Mouse (Mus musculus) hindbrain, embryonic 11.5 days (tissue): Measurements from ENCODE around the gene Tmem63a. TPM values are rescaled to one million over a fixed set of nuclear protein-coding genes. Genes with fewer than 3 reads are reported as not detected.

ENCODE experiments used
- ATAC-seq: fragments of 200-750 bp; cut with Nextera tagmentation; 2 replicates; pipeline ENCODE4 v1.8.0; 2017; ENCODE audit warnings: mild to moderate bottlenecking, moderate TSS enrichment, moderate library complexity; ENCODE audit not compliant: low FRiP score
- DNase-seq: peaks from one replicate; pipeline ENCODE4 v3.0.0-alpha.2; 2015; ENCODE audit warnings: low spot score
- H3K27ac ChIP-seq: fragments of 300-500 bp; sonication (generic); 2 replicates; pipeline ENCODE4 v1.5.1; 2014; ENCODE audit warnings: mild to moderate bottlenecking, low read depth, low read length
- H3K27me3 ChIP-seq: fragments of 300-500 bp; sonication (generic); 2 replicates; pipeline ENCODE4 v1.6.1; 2014; ENCODE audit warnings: mild to moderate bottlenecking, low read length, moderate library complexity, mixed read lengths; ENCODE audit not compliant: control insufficient read depth, insufficient read depth
- H3K36me3 ChIP-seq: fragments of 300-500 bp; sonication (generic); 2 replicates; pipeline ENCODE4 v1.6.1; 2014; ENCODE audit warnings: mild to moderate bottlenecking, low read length, moderate library complexity, mixed read lengths; ENCODE audit not compliant: control insufficient read depth, insufficient read depth
- H3K4me1 ChIP-seq: fragments of 300-500 bp; sonication (generic); replicated peaks from 2 replicates; pipeline ENCODE4 v1.6.1; 2014; ENCODE audit warnings: low read length, mixed read lengths; ENCODE audit not compliant: control insufficient read depth, insufficient read depth
- H3K4me2 ChIP-seq: fragments of 300-500 bp; sonication (generic); replicated peaks from 2 replicates; pipeline ENCODE4 v1.6.1; 2014; ENCODE audit warnings: mild to moderate bottlenecking, low read depth, low read length
- H3K4me3 ChIP-seq: fragments of 300-500 bp; sonication (generic); 2 replicates; pipeline ENCODE4 v1.5.1; 2014; ENCODE audit warnings: low read depth, low read length
- H3K9ac ChIP-seq: fragments of 300-500 bp; sonication (generic); 2 replicates; pipeline ENCODE4 v1.6.1; 2014; ENCODE audit warnings: low read depth, low read length
- H3K9me3 ChIP-seq: fragments of 300-500 bp; sonication (generic); 2 replicates; pipeline ENCODE4 v1.6.1; 2016; ENCODE audit warnings: low read length; ENCODE audit not compliant: control insufficient read depth
- WGBS: fragments of 180-500 bp; shearing (Covaris S2); extraction: QIAGEN DNeasy Blood & Tissue Kit; methylation state at CpG from one replicate; pipeline ENCODE4 v1.1.7; 2014; 5-methylcytosine and 5-hydroxymethylcytosine counted together
- polyA plus RNA-seq: library from polyadenylated mRNA; unstranded; fragments of >200 nt; fragmentation: Nextera tagmentation; extraction: Ambion mirVana; gene quantifications from 2 replicates; pipeline ENCODE4 v1.2.1, GENCODE M21; 2014

The Tmem63a gene
- polyA plus RNA-seq, 1 experiment from 2014 or later = 3.0 TPM

- H3K27ac ChIP-seq = no peak overlapping the region
- H3K27me3 ChIP-seq = no peaks in the 10 kb centered on the region
- no peaks in the 10 kb centered on the region for H3K36me3 ChIP-seq
- no peak overlapping the region for H3K4me3 ChIP-seq
- WGBS = 31% methylated on average over 8 of the region's 8 CpGs
- ATAC-seq (no peak), DNase-seq (peak; percentile 39)
- H3K4me2 ChIP-seq = no peak overlapping the region
- H3K4me1 ChIP-seq = no peaks in the 10 kb centered on the region
- H3K9me3 ChIP-seq = no peaks in the 10 kb centered on the region
- no peak overlapping the region for H3K9ac ChIP-seq
These were observed 22.5 kb upstream of the Tmem63a start for GRCm38 (mm10) chr1:180919686-180920085.

- no peaks in the 10 kb centered on the region for H3K27me3 ChIP-seq
- WGBS = 80% methylated on average over 6 of the region's 6 CpGs
- ATAC-seq (no peak), DNase-seq (no peak)
- no peaks in the 10 kb centered on the region for H3K4me1 ChIP-seq
- no peaks in the 10 kb centered on the region for H3K36me3 ChIP-seq
- H3K27ac ChIP-seq = no peak overlapping the region
- no peak overlapping the region for H3K4me3 ChIP-seq
- no peaks in the 10 kb centered on the region for H3K9me3 ChIP-seq
- no peak overlapping the region for H3K9ac ChIP-seq
- no peak overlapping the region for H3K4me2 ChIP-seq
These were observed 19.7 kb upstream of the Tmem63a start for GRCm38 (mm10) chr1:180922273-180923048.

DNA sequence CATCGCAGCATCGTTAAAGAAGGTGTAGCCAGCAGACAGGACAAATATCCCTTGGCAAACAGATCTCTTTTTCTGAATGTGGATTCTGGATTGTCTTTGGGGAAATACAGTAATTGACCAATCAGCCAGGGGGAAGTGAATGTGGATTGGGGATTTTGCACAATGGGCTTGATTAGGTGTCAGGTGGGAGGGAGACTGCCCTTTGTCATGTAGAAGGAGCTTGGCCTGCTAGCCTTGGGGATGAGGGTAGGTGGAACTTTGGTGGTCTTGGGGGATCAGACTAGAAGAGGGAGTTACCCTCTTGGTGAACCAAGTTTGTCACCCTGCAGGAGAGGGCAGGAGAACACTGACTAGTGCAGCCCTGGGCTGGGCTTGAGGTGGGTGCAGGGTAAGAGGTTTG lies 17.4 kb upstream of the Tmem63a start:
- no peaks in the 10 kb centered on the region for H3K9me3 ChIP-seq
- no peak for DNase-seq
- no peak for ATAC-seq
- no peak overlapping the region for H3K9ac ChIP-seq
- no peaks in the 10 kb centered on the region for H3K27me3 ChIP-seq
- H3K4me2 ChIP-seq = no peak overlapping the region
- H3K36me3 ChIP-seq = no peaks in the 10 kb centered on the region
- no peaks in the 10 kb centered on the region for H3K4me1 ChIP-seq
- no peak overlapping the region for H3K4me3 ChIP-seq
- H3K27ac ChIP-seq = no peak overlapping the region
- 44% methylated on average over 2 of the region's 2 CpGs for WGBS

- Histone ChIP-seq H3K36me3 (no peaks in the 10 kb centered on the region), H3K9ac (no peak overlapping the region), H3K27me3 (no peaks in the 10 kb centered on the region), H3K4me3 (no peak overlapping the region), H3K4me1 (no peaks in the 10 kb centered on the region), H3K4me2 (no peak overlapping the region), H3K9me3 (no peaks in the 10 kb centered on the region), H3K27ac (no peak overlapping the region)
- 57% methylated on average over 4 of the region's 4 CpGs for WGBS
- DNase-seq = no peak
- no peak for ATAC-seq
These were observed 15.9 kb upstream of the Tmem63a start for GRCm38 (mm10) chr1:180926286-180926685.

- Histone ChIP-seq H3K4me2 (no peak overlapping the region), H3K4me1 (no peaks in the 10 kb centered on the region; the same call in 1 of the 2 replicates), H3K9ac (no peak overlapping the region), H3K36me3 (no peaks in the 10 kb centered on the region), H3K27me3 (peaks cover 12% of the 10 kb centered on the region), H3K4me3 (no peak overlapping the region), H3K27ac (no peak overlapping the region), H3K9me3 (no peaks in the 10 kb centered on the region)
- 82% methylated on average over 2 of the region's 2 CpGs for WGBS
- DNase-seq = no peak
- no peak for ATAC-seq
These were observed 12.5 kb upstream of the Tmem63a start for GRCm38 (mm10) chr1:180929599-180929998.

DNA sequence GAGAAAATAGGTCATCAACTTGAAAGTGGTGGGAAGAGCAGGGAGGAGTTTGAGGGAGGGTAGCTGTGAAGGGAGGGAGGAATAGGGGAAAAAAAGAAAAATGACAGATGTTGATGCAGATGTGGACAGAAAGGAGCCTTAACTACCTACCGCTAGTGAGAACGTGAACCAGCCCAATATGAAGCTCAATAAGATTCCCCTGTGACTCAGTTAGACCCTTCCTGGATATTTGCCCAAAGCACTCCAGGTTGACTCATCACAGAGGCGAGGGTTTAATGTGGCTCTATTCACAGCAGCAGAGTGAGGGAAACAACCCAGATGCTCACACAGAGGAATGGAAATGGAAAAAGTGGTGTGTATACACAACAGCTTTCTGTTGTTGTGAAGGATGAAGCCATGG lies 11.0 kb upstream of the Tmem63a start:
- no peak for DNase-seq
- no peaks in the 10 kb centered on the region for H3K9me3 ChIP-seq
- H3K9ac ChIP-seq = no peak overlapping the region
- peaks cover 26% of the 10 kb centered on the region for H3K27me3 ChIP-seq
- H3K4me2 ChIP-seq = no peak overlapping the region
- H3K36me3 ChIP-seq = no peaks in the 10 kb centered on the region
- no peaks in the 10 kb centered on the region; the same call in none of the 2 replicates for H3K4me1 ChIP-seq
- H3K27ac ChIP-seq = no peak overlapping the region
- WGBS = 86% methylated on average over 3 of the region's 3 CpGs
- ATAC-seq = no peak
- no peak overlapping the region for H3K4me3 ChIP-seq

DNA sequence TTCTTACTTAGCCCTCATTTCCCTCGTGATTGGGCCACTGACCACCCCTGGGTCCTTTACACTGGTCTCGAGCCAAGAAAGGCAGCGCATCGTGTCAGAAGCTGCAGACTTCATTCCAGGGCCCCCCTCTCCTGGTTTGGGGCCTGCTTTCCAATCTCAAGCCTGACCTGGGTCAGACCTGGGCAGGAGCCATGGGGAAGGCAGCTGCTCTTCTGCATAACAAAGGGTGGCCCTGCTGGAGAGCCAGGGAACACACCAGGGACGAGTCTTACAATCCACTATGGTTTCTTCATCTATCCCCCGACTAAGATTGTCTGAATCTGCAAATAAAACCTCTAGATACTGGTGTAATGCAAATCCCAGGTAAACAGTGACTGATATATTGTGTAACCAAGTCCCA lies 8.5 kb upstream of the Tmem63a start:
- no peaks in the 10 kb centered on the region for H3K9me3 ChIP-seq
- no peak for ATAC-seq
- H3K27me3 ChIP-seq = peaks cover 40% of the 10 kb centered on the region
- no peak overlapping the region for H3K4me2 ChIP-seq
- no peak overlapping the region for H3K9ac ChIP-seq
- 9% methylated on average over 6 of the region's 6 CpGs for WGBS
- H3K27ac ChIP-seq = no peak overlapping the region
- no peaks in the 10 kb centered on the region for H3K36me3 ChIP-seq
- no peak overlapping the region for H3K4me3 ChIP-seq
- H3K4me1 ChIP-seq = no peaks in the 10 kb centered on the region; the same call in none of the 2 replicates
- DNase-seq = peak; percentile 20

GRCm38 (mm10) chr1:180934467-180935419 lies 7.4 kb upstream of the Tmem63a start, which contains the start of gene Lefty1:
TSS of gene Lefty1 (plus strand) at chr1:180935022.
- Histone ChIP-seq H3K36me3 (no peaks in the 10 kb centered on the region), H3K27ac (no peak within 1 kb of the TSS), H3K4me1 (no peaks in the 10 kb centered on the region; the same call in none of the 2 replicates), H3K9ac (no peak within 1 kb of the TSS), H3K4me3 (no peak within 1 kb of the TSS), H3K4me2 (no peak within 1 kb of the TSS), H3K9me3 (no peaks in the 10 kb centered on the region), H3K27me3 (peaks cover 40% of the 10 kb centered on the region)
- WGBS = 9% methylated on average over 21 of the region's 21 CpGs
- no peak for ATAC-seq
- DNase-seq = peak; percentile 10
